Mouse (Mus musculus): ENCODE data around the gene Larp1b.
A peak's percentile ranks its signal among the peaks of the same experiment; 100 is the strongest.
"Not testable (repeated sequence)": the region's sequence is repeated elsewhere in the genome, so short reads cannot be mapped to it uniquely, and the experiment has no call there.

Gene Larp1b

GRCm38 (mm10) chr3:40949170-40949902, at the start of gene Larp1b:
Gene Larp1b, plus strand, starts transcription at chr3:40949828.
- peak; percentile 100 for DNase-seq (ENCODE audit: low spot score in 2 of 2)

- DNase-seq (ENCODE audit: low spot score in 2 of 2) = not testable (repeated sequence)
Measured at GRCm38 (mm10) chr3:40902443-40902842, 47.2 kb upstream of the Larp1b start, which contains the start of gene 1700034I23Rik. Gene 1700034I23Rik, minus strand, starts transcription at chr3:40902543.

GRCm38 (mm10) chr3:40938189-40938588, 11.4 kb upstream of the Larp1b start:
- no peak for DNase-seq (ENCODE audit: low spot score in 2 of 2)

- no peak for DNase-seq (ENCODE audit: low spot score in 2 of 2)
Measured at GRCm38 (mm10) chr3:40938592-40938991, 11.0 kb upstream of the Larp1b start.

GRCm38 (mm10) chr3:40939019-40939418, 10.6 kb upstream of the Larp1b start:
- DNase-seq (ENCODE audit: low spot score in 2 of 2) = no peak

- peak; percentile 6 to 55 for DNase-seq (ENCODE audit: low spot score in 2 of 2)
Measured at GRCm38 (mm10) chr3:40949903-40950600, 424 bp downstream of the Larp1b start.

- DNase-seq (ENCODE audit: low spot score in 2 of 2) = peak; percentile 52 to 77
Measured at GRCm38 (mm10) chr3:40950601-40951201, 1.1 kb downstream of the Larp1b start.

GRCm38 (mm10) chr3:40951365-40951764, 1.7 kb downstream of the Larp1b start:
- DNase-seq (ENCODE audit: low spot score in 2 of 2) = no peak

GRCm38 (mm10) chr3:40952606-40953005, 3.0 kb downstream of the Larp1b start:
- DNase-seq (ENCODE audit: low spot score in 2 of 2) = no peak

GRCm38 (mm10) chr3:40954792-40955191, 5.2 kb downstream of the Larp1b start:
- no peak for DNase-seq (ENCODE audit: low spot score in 2 of 2)

GRCm38 (mm10) chr3:40958831-40959230, 9.2 kb downstream of the Larp1b start:
- DNase-seq (ENCODE audit: low spot score in 2 of 2) = no peak

- DNase-seq (ENCODE audit: low spot score in 2 of 2) = no peak
Measured at GRCm38 (mm10) chr3:40980758-40981157, 31.1 kb downstream of the Larp1b start.

GRCm38 (mm10) chr3:40987539-40987938, 37.9 kb downstream of the Larp1b start:
- no peak for DNase-seq (ENCODE audit: low spot score in 2 of 2)

GRCm38 (mm10) chr3:40988722-40989121, 39.1 kb downstream of the Larp1b start:
- no peak for DNase-seq (ENCODE audit: low spot score in 2 of 2)

- no peak for DNase-seq (ENCODE audit: low spot score in 2 of 2)
Measured at GRCm38 (mm10) chr3:40991541-40991940, 41.9 kb downstream of the Larp1b start.

- DNase-seq (ENCODE audit: low spot score in 2 of 2) = no peak
Measured at GRCm38 (mm10) chr3:40995161-40995560, 45.5 kb downstream of the Larp1b start.

- no peak for DNase-seq (ENCODE audit: low spot score in 2 of 2)
Measured at GRCm38 (mm10) chr3:41009315-41009714, 59.7 kb downstream of the Larp1b start.

GRCm38 (mm10) chr3:41009990-41010389, 60.4 kb downstream of the Larp1b start:
- DNase-seq (ENCODE audit: low spot score in 2 of 2) = no peak

GRCm38 (mm10) chr3:41010701-41011100, 61.1 kb downstream of the Larp1b start:
- DNase-seq (ENCODE audit: low spot score in 2 of 2) = no peak

- DNase-seq (ENCODE audit: low spot score in 2 of 2) = no peak
Measured at GRCm38 (mm10) chr3:41012451-41012850, 62.8 kb downstream of the Larp1b start.

- DNase-seq (ENCODE audit: low spot score in 2 of 2) = peak in 1 of 2 experiments; percentile 1
Measured at GRCm38 (mm10) chr3:41014946-41015345, 65.3 kb downstream of the Larp1b start.

- DNase-seq (ENCODE audit: low spot score in 2 of 2) = no peak
Measured at GRCm38 (mm10) chr3:41018022-41018608, 68.5 kb downstream of the Larp1b start.
